Mouse (Mus musculus) brain, embryonic 14.5 days (tissue): ENCODE data around the gene Hoxd8. TPM values are rescaled to one million over a fixed set of nuclear protein-coding genes. Genes with fewer than 3 reads are reported as not detected.

Experiments
- DNase-seq: peaks from one replicate; pipeline ENCODE4 v3.0.0-alpha.2; 2011; ENCODE audit warnings: low read depth
- CTCF ChIP-seq: fragments of 200-500 bp; IDR thresholded peaks from 2 replicates; pipeline ENCODE4 v1.5.1; 2012; ENCODE audit warnings: inconsistent platforms, mild to moderate bottlenecking, moderate library complexity, borderline replicate concordance; ENCODE audit not compliant: insufficient read depth, insufficient read length; ENCODE audit errors: extremely low read depth
- POLR2A ChIP-seq: fragments of 200-500 bp; IDR thresholded peaks from 2 replicates; pipeline ENCODE4 v1.6.1; 2012; ENCODE audit warnings: mild to moderate bottlenecking, inconsistent platforms, borderline replicate concordance; ENCODE audit not compliant: poor library complexity, insufficient read depth, insufficient read length, severe bottlenecking; ENCODE audit errors: extremely low read depth
- polyA plus RNA-seq: library from polyadenylated mRNA; depleted of rRNA; stranded (reverse); fragments of >200 nt; gene quantifications from 2 replicates; pipeline ENCODE4 v1.2.3, GENCODE M21; 2012

The Hoxd8 gene
- polyA plus RNA-seq, 1 experiment: 1.6 TPM

DNA sequence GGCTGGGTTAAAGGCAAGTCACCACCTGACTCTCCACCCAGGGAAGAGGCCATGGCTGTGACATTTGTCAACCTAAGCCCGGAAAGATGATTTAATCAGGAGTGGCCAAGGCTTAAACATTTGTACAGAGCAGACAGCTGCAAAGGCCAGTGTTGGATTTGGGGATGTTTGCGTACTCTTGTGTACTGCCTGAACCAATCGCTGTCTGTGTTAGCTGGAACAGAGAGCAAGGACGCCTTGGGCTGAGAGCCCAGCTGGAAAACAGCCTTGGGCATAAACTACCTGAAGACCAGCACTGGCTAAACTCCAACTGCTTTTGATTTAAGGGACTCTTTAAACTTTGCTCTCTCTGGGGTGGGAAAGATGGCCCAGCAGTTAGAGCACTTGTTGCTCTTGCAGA is 4.3 kb downstream of the Hoxd8 start:
- TF ChIP-seq CTCF (no peak), POLR2A (no peak)
- DNase-seq: no peak

DNA sequence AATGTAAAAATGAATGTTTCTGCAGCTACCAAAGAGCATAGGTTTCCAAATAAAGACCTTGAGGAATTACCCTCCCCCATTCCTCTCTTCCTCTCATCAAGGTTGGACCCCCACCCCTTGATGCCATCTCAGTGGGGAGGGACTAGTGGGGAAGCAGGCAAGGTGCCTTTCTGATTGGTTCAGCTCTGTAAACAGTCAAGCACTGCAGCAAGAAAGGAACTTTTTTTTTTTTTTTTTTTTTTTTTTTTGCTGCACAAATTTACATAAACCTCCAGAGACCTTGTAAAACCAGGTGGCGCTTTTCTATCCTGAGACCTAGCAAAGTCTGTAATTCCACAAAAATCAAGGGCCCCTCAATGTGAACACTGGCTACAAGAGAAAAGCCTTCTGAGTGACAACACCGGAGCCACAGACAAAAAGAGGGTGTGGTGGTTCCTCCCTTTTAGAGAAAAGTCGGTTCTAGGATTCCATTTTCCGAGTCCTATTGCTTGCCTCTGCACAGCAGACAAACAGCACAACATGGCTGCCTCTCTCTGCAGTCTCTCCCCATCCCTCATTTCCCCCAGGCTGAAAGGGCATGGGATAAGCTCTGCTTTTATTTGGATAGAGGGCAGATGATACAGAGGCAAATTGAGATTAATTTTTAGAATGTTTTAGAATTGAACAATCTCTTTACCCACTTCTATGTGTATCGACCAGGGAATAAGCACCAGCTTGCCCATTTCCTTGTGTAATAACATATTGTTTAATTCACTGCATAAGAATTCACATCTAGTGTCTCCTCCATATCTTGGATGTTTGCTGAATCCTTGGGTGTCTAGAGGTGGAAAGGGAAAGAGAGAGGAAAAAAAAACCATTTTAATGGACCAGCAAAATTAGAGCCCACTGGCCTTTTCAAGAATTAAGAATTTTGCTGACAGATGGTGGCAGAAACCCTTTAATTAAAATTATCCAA is 5.3 kb downstream of the Hoxd8 start:
- DNase-seq: no peak
- TF ChIP-seq POLR2A (no peak), CTCF (no peak)

GRCm38 (mm10) chr2:74710929-74711543 is 6.6 kb downstream of the Hoxd8 start:
- no peak for TF ChIP-seq CTCF
- no peak for TF ChIP-seq POLR2A
- DNase-seq: no peak

GRCm38 (mm10) chr2:74711721-74712621 is 7.6 kb downstream of the Hoxd8 start, which contains the start of the genes Hoxd3 and Hoxd4:
TSS of gene Hoxd3 (plus strand) at chr2:74711927.
TSS of gene Hoxd4 (plus strand) at chr2:74711929.
- DNase-seq: peak; percentile 51
- TF ChIP-seq CTCF (no peak), POLR2A (no peak)

GRCm38 (mm10) chr2:74713239-74714150 is 9.1 kb downstream of the Hoxd8 start:
- no peak for TF ChIP-seq POLR2A
- no peak for TF ChIP-seq CTCF
- peak; percentile 55 for DNase-seq

- no peak for TF ChIP-seq CTCF
- TF ChIP-seq POLR2A: no peak
These were observed 9.9 kb downstream of the Hoxd8 start for GRCm38 (mm10) chr2:74714156-74714789.

GRCm38 (mm10) chr2:74714881-74715280 is 10.5 kb downstream of the Hoxd8 start:
- TF ChIP-seq POLR2A: no peak
- no peak for DNase-seq

More at GRCm38 (mm10) chr2:74714156-74714789, 9.9 kb downstream of the Hoxd8 start:
- no peak for DNase-seq

GRCm38 (mm10) chr2:74715504-74716241 is 11.3 kb downstream of the Hoxd8 start:
- TF ChIP-seq POLR2A: no peak
- peak; percentile 87 for TF ChIP-seq CTCF
- peak; percentile 89 for DNase-seq

- DNase-seq: no peak
- TF ChIP-seq POLR2A (no peak), CTCF (no peak)
These were observed 16.0 kb downstream of the Hoxd8 start for GRCm38 (mm10) chr2:74720384-74720783.
